Mouse (Mus musculus) kidney, embryonic 15.5 days (tissue): ENCODE measurements around the gene Cypt12. TPM values are rescaled to one million over a fixed set of nuclear protein-coding genes. Genes with fewer than 3 reads are reported as not detected.

Experiments used
- ATAC-seq: fragments of 200-750 bp; cut with Nextera tagmentation; replicated peaks from 2 replicates; pipeline ENCODE4 v1.8.0; 2017; ENCODE audit warnings: moderate TSS enrichment; ENCODE audit not compliant: low FRiP score
- H3K27ac ChIP-seq: fragments of 300-500 bp; sonication (generic); 2 replicates; pipeline ENCODE4 v1.5.1; 2015; ENCODE audit warnings: mild to moderate bottlenecking, inconsistent platforms
- H3K27me3 ChIP-seq: fragments of 300-500 bp; sonication (generic); 2 replicates; pipeline ENCODE4 v1.6.1; 2015; ENCODE audit warnings: inconsistent platforms
- H3K36me3 ChIP-seq: fragments of 300-500 bp; sonication (generic); 2 replicates; pipeline ENCODE4 v1.6.1; 2015; ENCODE audit warnings: inconsistent platforms
- H3K4me1 ChIP-seq: fragments of 300-500 bp; sonication (generic); 2 replicates; pipeline ENCODE4 v1.6.1; 2015; ENCODE audit warnings: inconsistent platforms
- H3K4me2 ChIP-seq: fragments of 300-500 bp; sonication (generic); 2 replicates; pipeline ENCODE4 v1.6.1; 2015; ENCODE audit warnings: moderate library complexity, mild to moderate bottlenecking, inconsistent platforms
- H3K4me3 ChIP-seq: fragments of 300-500 bp; sonication (generic); replicated peaks from 2 replicates; pipeline ENCODE4 v1.5.1; 2015; ENCODE audit warnings: mild to moderate bottlenecking, inconsistent platforms
- H3K9ac ChIP-seq: fragments of 300-500 bp; sonication (generic); 2 replicates; pipeline ENCODE4 v1.6.1; 2015; ENCODE audit warnings: mild to moderate bottlenecking, inconsistent platforms
- H3K9me3 ChIP-seq: fragments of 300-500 bp; sonication (generic); replicated peaks from 2 replicates; pipeline ENCODE4 v1.6.1; 2016; ENCODE audit warnings: inconsistent platforms
- WGBS: fragments of 180-500 bp; shearing (Covaris S2); methylation state at CpG from one replicate; pipeline ENCODE4 v1.1.7; 2015; ENCODE audit warnings: mixed read lengths; 5-methylcytosine and 5-hydroxymethylcytosine counted together
- polyA plus RNA-seq: library from polyadenylated mRNA; unstranded; fragments of >200 nt; fragmentation: Nextera tagmentation; extraction: Ambion mirVana; gene quantifications from 2 replicates; pipeline ENCODE4 v1.2.1, GENCODE M21; 2015

Gene Cypt12
- polyA plus RNA-seq = not detected in 2 replicates

DNA sequence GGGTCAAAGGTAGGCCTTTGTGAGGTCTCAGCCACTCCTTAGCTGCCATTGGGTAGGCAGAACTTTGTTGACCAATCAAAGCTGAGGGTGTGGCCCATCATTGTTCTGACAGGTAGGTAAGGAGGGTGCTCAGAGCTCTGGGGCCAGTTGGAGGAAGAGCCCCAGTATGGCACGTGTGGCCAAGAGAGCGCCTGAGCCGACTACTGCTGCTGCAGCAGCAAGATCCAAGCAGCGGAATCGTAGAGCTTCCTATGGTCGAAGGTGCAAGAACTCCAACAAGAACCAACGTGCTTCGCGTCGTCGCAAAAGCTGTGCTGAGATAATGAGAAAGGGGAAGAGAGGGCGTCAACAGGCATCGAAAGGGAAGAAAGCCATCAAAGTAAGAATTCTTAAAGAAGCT lies at the start of gene Cypt12:
TSS of gene Cypt12 (plus strand) at position 112 of the 400 bp plus-strand sequence.
- Histone ChIP-seq H3K27me3 (no peaks in the 10 kb centered on the region), H3K27ac (no peak within 1 kb of the TSS)
- ATAC-seq = no peak

DNA sequence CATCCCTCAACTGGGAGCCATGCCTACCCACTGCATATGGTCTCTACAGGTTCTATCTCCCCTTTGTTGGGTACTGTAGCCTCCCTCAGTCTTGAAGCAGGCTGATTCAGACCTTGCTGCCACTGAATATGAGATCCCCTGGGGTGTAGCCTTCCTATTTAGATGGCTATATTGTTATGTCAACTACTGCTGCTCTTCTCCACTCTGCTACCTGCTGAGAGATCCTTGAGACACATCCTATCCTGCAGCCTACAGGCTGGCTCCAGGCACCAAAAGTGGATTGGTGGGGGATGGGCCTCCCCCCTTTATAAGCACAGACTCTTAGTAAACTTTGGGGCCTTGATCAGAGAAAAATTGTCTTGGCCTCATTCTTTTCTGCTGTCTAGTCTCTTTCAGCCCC lies 34.4 kb upstream of the Cypt12 start:
- H3K27me3 ChIP-seq = no peaks in the 10 kb centered on the region
- H3K9ac ChIP-seq = no peak overlapping the region
- H3K4me3 ChIP-seq = no peak overlapping the region
- H3K36me3 ChIP-seq = no peaks in the 10 kb centered on the region
- no peaks in the 10 kb centered on the region for H3K9me3 ChIP-seq
- no peaks in the 10 kb centered on the region for H3K4me1 ChIP-seq
- no peak for ATAC-seq
- H3K4me2 ChIP-seq = no peak overlapping the region
- H3K27ac ChIP-seq = no peak overlapping the region

More for the DNA sequence above, at the start of gene Cypt12:
- H3K4me2 ChIP-seq = no peak within 1 kb of the TSS
- no peaks in the 10 kb centered on the region for H3K4me1 ChIP-seq
- H3K9me3 ChIP-seq = no peaks in the 10 kb centered on the region
- no peak within 1 kb of the TSS for H3K9ac ChIP-seq
- WGBS = 90% methylated on average over 13 of the region's 13 CpGs
- H3K4me3 ChIP-seq = no peak within 1 kb of the TSS
- H3K36me3 ChIP-seq = no peaks in the 10 kb centered on the region

GRCm38 (mm10) chr3:17940206-17940605 lies 8.0 kb upstream of the Cypt12 start:
- Histone ChIP-seq H3K9me3 (no peaks in the 10 kb centered on the region), H3K27ac (no peak overlapping the region), H3K4me1 (no peaks in the 10 kb centered on the region), H3K36me3 (no peaks in the 10 kb centered on the region), H3K4me3 (no peak overlapping the region), H3K4me2 (no peak overlapping the region), H3K9ac (no peak overlapping the region), H3K27me3 (no peaks in the 10 kb centered on the region)
- ATAC-seq = no peak
- 89% methylated on average over 2 of the region's 2 CpGs for WGBS
